Mouse (Mus musculus) hindbrain, embryonic 13.5 days (tissue): ENCODE results near the gene Ascc1. TPM values are rescaled to one million over a fixed set of nuclear protein-coding genes. Genes with fewer than 3 reads are reported as not detected.

Experiments
- ATAC-seq: fragments of 200-750 bp; cut with Nextera tagmentation; 2 replicates; pipeline ENCODE4 v1.8.0; 2017; ENCODE audit warnings: moderate TSS enrichment; ENCODE audit not compliant: low FRiP score
- H3K27ac ChIP-seq: fragments of 300-500 bp; sonication (generic); 2 replicates; pipeline ENCODE4 v1.5.1; 2015; ENCODE audit warnings: inconsistent platforms, mild to moderate bottlenecking, moderate library complexity
- H3K27me3 ChIP-seq: fragments of 300-500 bp; sonication (generic); 2 replicates; pipeline ENCODE4 v1.6.1; 2015; ENCODE audit warnings: mild to moderate bottlenecking, inconsistent platforms
- H3K36me3 ChIP-seq: fragments of 300-500 bp; sonication (generic); 2 replicates; pipeline ENCODE4 v1.6.1; 2015; ENCODE audit warnings: mild to moderate bottlenecking, inconsistent platforms
- H3K4me1 ChIP-seq: fragments of 300-500 bp; sonication (generic); replicated peaks from 2 replicates; pipeline ENCODE4 v1.6.1; 2015; ENCODE audit warnings: inconsistent platforms
- H3K4me2 ChIP-seq: fragments of 300-500 bp; sonication (generic); 2 replicates; pipeline ENCODE4 v1.6.1; 2015; ENCODE audit warnings: inconsistent platforms, mild to moderate bottlenecking, moderate library complexity
- H3K4me3 ChIP-seq: fragments of 300-500 bp; sonication (generic); 2 replicates; pipeline ENCODE4 v1.5.1; 2015; ENCODE audit warnings: mild to moderate bottlenecking, inconsistent platforms
- H3K9ac ChIP-seq: fragments of 300-500 bp; sonication (generic); 2 replicates; pipeline ENCODE4 v1.6.1; 2015; ENCODE audit warnings: mild to moderate bottlenecking, inconsistent platforms
- H3K9me3 ChIP-seq: fragments of 300-500 bp; sonication (generic); 2 replicates; pipeline ENCODE4 v1.6.1; 2016; ENCODE audit warnings: inconsistent platforms
- WGBS: fragments of 180-500 bp; shearing (Covaris S2); methylation state at CpG from one replicate; pipeline ENCODE4 v1.1.7; 2015; 5-methylcytosine and 5-hydroxymethylcytosine counted together
- polyA plus RNA-seq: library from polyadenylated mRNA; unstranded; fragments of >200 nt; fragmentation: Nextera tagmentation; extraction: Ambion mirVana; gene quantifications from 2 replicates; pipeline ENCODE4 v1.2.1, GENCODE M21; 2015

Ascc1 gene
- polyA plus RNA-seq, 1 experiment from 2014 or later = 47.1 TPM

GRCm38 (mm10) chr10:60062931-60063330, 60.3 kb downstream of the Ascc1 start:
- 47% methylated on average over 5 of the region's 5 CpGs for WGBS

GRCm38 (mm10) chr10:60066524-60066923, 63.9 kb downstream of the Ascc1 start:
- Histone ChIP-seq H3K27ac (no peak overlapping the region), H3K27me3 (no peaks in the 10 kb centered on the region), H3K9me3 (no peaks in the 10 kb centered on the region), H3K4me3 (no peak overlapping the region), H3K4me1 (peaks cover 7% of the 10 kb centered on the region; the same call in 1 of the 2 replicates), H3K9ac (no peak overlapping the region), H3K36me3 (peaks cover 5% of the 10 kb centered on the region; the same call in 1 of the 2 replicates), H3K4me2 (no peak overlapping the region)
- no peak for ATAC-seq
- 72% methylated on average over 3 of the region's 3 CpGs for WGBS

More at GRCm38 (mm10) chr10:60062931-60063330, 60.3 kb downstream of the Ascc1 start:
- H3K4me1 ChIP-seq = no peaks in the 10 kb centered on the region
- no peak for ATAC-seq
- no peak overlapping the region for H3K4me3 ChIP-seq
- H3K27ac ChIP-seq = no peak overlapping the region
- peaks cover under 1% of the 10 kb centered on the region; the same call in 1 of the 2 replicates for H3K9me3 ChIP-seq
- no peaks in the 10 kb centered on the region for H3K27me3 ChIP-seq
- H3K4me2 ChIP-seq = no peak overlapping the region
- H3K9ac ChIP-seq = no peak overlapping the region
- peaks cover 7% of the 10 kb centered on the region for H3K36me3 ChIP-seq

GRCm38 (mm10) chr10:60075159-60075558, 72.6 kb downstream of the Ascc1 start:
- no peaks in the 10 kb centered on the region for H3K36me3 ChIP-seq
- no peak overlapping the region for H3K4me3 ChIP-seq
- no peak overlapping the region for H3K27ac ChIP-seq
- H3K9ac ChIP-seq = no peak overlapping the region
- WGBS = 82% methylated on average over 1 of the region's 1 CpGs
- H3K27me3 ChIP-seq = no peaks in the 10 kb centered on the region
- H3K4me1 ChIP-seq = peaks cover 14% of the 10 kb centered on the region
- H3K9me3 ChIP-seq = no peaks in the 10 kb centered on the region
- no peak overlapping the region for H3K4me2 ChIP-seq
- ATAC-seq = no peak

- no peak overlapping the region for H3K4me2 ChIP-seq
- no peaks in the 10 kb centered on the region for H3K27me3 ChIP-seq
- WGBS = 97% methylated on average over 7 of the region's 7 CpGs
- H3K9ac ChIP-seq = no peak overlapping the region
- H3K36me3 ChIP-seq = no peaks in the 10 kb centered on the region
- no peak overlapping the region for H3K27ac ChIP-seq
- H3K4me1 ChIP-seq = peaks cover 32% of the 10 kb centered on the region
- no peaks in the 10 kb centered on the region for H3K9me3 ChIP-seq
- H3K4me3 ChIP-seq = no peak overlapping the region
- ATAC-seq = no peak
Measured at GRCm38 (mm10) chr10:60077226-60077625, 74.6 kb downstream of the Ascc1 start.

GRCm38 (mm10) chr10:60077736-60078560, 75.3 kb downstream of the Ascc1 start:
- peak overlapping the region; percentile 52; the same call in 1 of the 2 replicates for H3K27ac ChIP-seq
- no peak overlapping the region for H3K4me2 ChIP-seq
- no peaks in the 10 kb centered on the region for H3K36me3 ChIP-seq
- H3K9ac ChIP-seq = no peak overlapping the region
- H3K27me3 ChIP-seq = no peaks in the 10 kb centered on the region
- H3K4me3 ChIP-seq = no peak overlapping the region
- no peaks in the 10 kb centered on the region for H3K9me3 ChIP-seq
- H3K4me1 ChIP-seq = peaks cover 32% of the 10 kb centered on the region
- 0 out of 2 replicates have a peak, but pooled peaks have one; percentile 22 for ATAC-seq
- 77% methylated on average over 18 of the region's 18 CpGs for WGBS

- H3K36me3 ChIP-seq = no peaks in the 10 kb centered on the region
- H3K9ac ChIP-seq = no peak overlapping the region
- no peaks in the 10 kb centered on the region for H3K9me3 ChIP-seq
- H3K4me2 ChIP-seq = no peak overlapping the region
- peak overlapping the region; percentile 52; the same call in 1 of the 2 replicates for H3K27ac ChIP-seq
- no peaks in the 10 kb centered on the region for H3K27me3 ChIP-seq
- H3K4me3 ChIP-seq = no peak overlapping the region
- WGBS = 76% methylated on average over 5 of the region's 5 CpGs
- 0 out of 2 replicates have a peak, but pooled peaks have one; percentile 18 for ATAC-seq
- H3K4me1 ChIP-seq = peaks cover 32% of the 10 kb centered on the region
Measured at GRCm38 (mm10) chr10:60078561-60078917, 75.9 kb downstream of the Ascc1 start.

GRCm38 (mm10) chr10:60080171-60080570, 77.6 kb downstream of the Ascc1 start:
- no peaks in the 10 kb centered on the region for H3K9me3 ChIP-seq
- no peaks in the 10 kb centered on the region for H3K27me3 ChIP-seq
- H3K36me3 ChIP-seq = no peaks in the 10 kb centered on the region
- H3K27ac ChIP-seq = no peak overlapping the region
- H3K9ac ChIP-seq = no peak overlapping the region
- ATAC-seq = no peak
- H3K4me3 ChIP-seq = no peak overlapping the region
- 62% methylated on average over 3 of the region's 3 CpGs for WGBS
- H3K4me1 ChIP-seq = peaks cover 32% of the 10 kb centered on the region
- no peak overlapping the region for H3K4me2 ChIP-seq

GRCm38 (mm10) chr10:60080601-60080981, 78.0 kb downstream of the Ascc1 start:
- H3K9me3 ChIP-seq = no peaks in the 10 kb centered on the region
- ATAC-seq = no peak
- WGBS = 57% methylated on average over 5 of the region's 5 CpGs
- no peak overlapping the region for H3K4me3 ChIP-seq
- H3K4me1 ChIP-seq = peaks cover 32% of the 10 kb centered on the region
- no peak overlapping the region for H3K9ac ChIP-seq
- H3K36me3 ChIP-seq = no peaks in the 10 kb centered on the region
- peak overlapping the region; percentile 50 for H3K27ac ChIP-seq
- H3K4me2 ChIP-seq = no peak overlapping the region
- no peaks in the 10 kb centered on the region for H3K27me3 ChIP-seq

- Histone ChIP-seq H3K4me1 (peaks cover 32% of the 10 kb centered on the region), H3K27ac (peak overlapping the region; percentile 50), H3K9ac (no peak overlapping the region), H3K27me3 (no peaks in the 10 kb centered on the region), H3K9me3 (no peaks in the 10 kb centered on the region), H3K4me3 (no peak overlapping the region), H3K36me3 (no peaks in the 10 kb centered on the region), H3K4me2 (no peak overlapping the region)
- 74% methylated on average over 21 of the region's 21 CpGs for WGBS
- no peak for ATAC-seq
Measured at GRCm38 (mm10) chr10:60080982-60081825, 78.6 kb downstream of the Ascc1 start.

GRCm38 (mm10) chr10:60081905-60082304, 79.3 kb downstream of the Ascc1 start:
- Histone ChIP-seq H3K4me3 (no peak overlapping the region), H3K27ac (peak overlapping the region; percentile 50; the same call in 1 of the 2 replicates)
- 53% methylated on average over 5 of the region's 5 CpGs for WGBS

GRCm38 (mm10) chr10:60084065-60084464, 81.5 kb downstream of the Ascc1 start:
- 78% methylated on average over 4 of the region's 4 CpGs for WGBS

More at GRCm38 (mm10) chr10:60081905-60082304, 79.3 kb downstream of the Ascc1 start:
- no peaks in the 10 kb centered on the region for H3K27me3 ChIP-seq
- ATAC-seq = no peak
- no peak overlapping the region for H3K4me2 ChIP-seq
- peaks cover 32% of the 10 kb centered on the region for H3K4me1 ChIP-seq
- no peak overlapping the region for H3K9ac ChIP-seq
- no peaks in the 10 kb centered on the region for H3K36me3 ChIP-seq
- H3K9me3 ChIP-seq = no peaks in the 10 kb centered on the region

GRCm38 (mm10) chr10:60092311-60092710, 89.7 kb downstream of the Ascc1 start:
- Histone ChIP-seq H3K9ac (no peak overlapping the region), H3K4me2 (no peak overlapping the region), H3K4me1 (peaks cover 9% of the 10 kb centered on the region; the same call in 1 of the 2 replicates), H3K36me3 (no peaks in the 10 kb centered on the region), H3K27ac (no peak overlapping the region), H3K4me3 (no peak overlapping the region), H3K27me3 (no peaks in the 10 kb centered on the region), H3K9me3 (no peaks in the 10 kb centered on the region)
- no peak for ATAC-seq
- WGBS = 77% methylated on average over 2 of the region's 2 CpGs

More at GRCm38 (mm10) chr10:60084065-60084464, 81.5 kb downstream of the Ascc1 start:
- no peak for ATAC-seq
- H3K27ac ChIP-seq = no peak overlapping the region
- no peaks in the 10 kb centered on the region for H3K27me3 ChIP-seq
- H3K9me3 ChIP-seq = no peaks in the 10 kb centered on the region
- H3K4me1 ChIP-seq = peaks cover 25% of the 10 kb centered on the region
- H3K4me3 ChIP-seq = no peak overlapping the region
- H3K36me3 ChIP-seq = no peaks in the 10 kb centered on the region
- H3K9ac ChIP-seq = no peak overlapping the region
- H3K4me2 ChIP-seq = no peak overlapping the region
